Mouse (Mus musculus) liver, embryonic 14.5 days (tissue): Measurements from ENCODE around the gene Mief2. TPM values are rescaled to one million over a fixed set of nuclear protein-coding genes. Genes with fewer than 3 reads are reported as not detected.
A peak's percentile ranks its signal among the peaks of the same experiment; 100 is the strongest.

Experiments used
- ATAC-seq: fragments of 200-750 bp; cut with Nextera tagmentation; 2 replicates; pipeline ENCODE4 v1.8.0; 2017; ENCODE audit warnings: moderate number of reproducible peaks, mild to moderate bottlenecking, moderate library complexity; ENCODE audit not compliant: insufficient read depth
- DNase-seq, 3 experiments: peaks; one replicate each; pipeline ENCODE4 v3.0.0-alpha.2; 2012 to 2013; ENCODE audit warnings: low read depth in 3 of 3, low spot score in 3 of 3
- H3K27ac ChIP-seq: fragments of 300-500 bp; sonication (generic); 2 replicates; pipeline ENCODE4 v1.5.1; 2014; ENCODE audit warnings: moderate library complexity, mild to moderate bottlenecking, control low read depth, inconsistent platforms
- H3K27me3 ChIP-seq: fragments of 300-500 bp; sonication (generic); 2 replicates; pipeline ENCODE4 v1.6.1; 2014; ENCODE audit warnings: mild to moderate bottlenecking, low read length, moderate library complexity; ENCODE audit not compliant: control insufficient read depth, insufficient read depth
- H3K36me3 ChIP-seq: fragments of 300-500 bp; sonication (generic); replicated peaks from 2 replicates; pipeline ENCODE4 v1.6.1; 2014; ENCODE audit warnings: low read depth; ENCODE audit not compliant: control insufficient read depth, insufficient read depth
- H3K4me1 ChIP-seq, 2 experiments: fragments of 200-500 bp in 1 of 2; fragments of 300-500 bp in 1 of 2; sonication (generic) in 1 of 2; replicated peaks; 2 replicates each; pipeline ENCODE4 v1.6.1; 2012 to 2014; ENCODE audit warnings: antibody characterized with exemption in 1 of 2, inconsistent platforms in 1 of 2, low read length in 1 of 2; ENCODE audit not compliant: control insufficient read depth in 2 of 2, insufficient read depth in 2 of 2
- H3K4me2 ChIP-seq: fragments of 300-500 bp; sonication (generic); 2 replicates; pipeline ENCODE4 v1.6.1; 2014; ENCODE audit warnings: low read depth, mild to moderate bottlenecking, control low read depth, moderate library complexity
- H3K4me3 ChIP-seq, 2 experiments: fragments of 200-500 bp in 1 of 2; fragments of 300-500 bp in 1 of 2; sonication (generic) in 1 of 2; 2 replicates each; pipeline ENCODE4 v1.5.1; 2012 to 2014; ENCODE audit warnings: low read depth in 2 of 2, low read length in 2 of 2, mild to moderate bottlenecking in 2 of 2, control low read depth in 1 of 2, inconsistent platforms in 1 of 2, moderate library complexity in 1 of 2; ENCODE audit not compliant: insufficient read depth in 1 of 2
- H3K9ac ChIP-seq: fragments of 300-500 bp; sonication (generic); replicated peaks from 2 replicates; pipeline ENCODE4 v1.6.1; 2014; ENCODE audit warnings: mild to moderate bottlenecking, control low read depth, moderate library complexity
- H3K9me3 ChIP-seq: fragments of 300-500 bp; sonication (generic); 2 replicates; pipeline ENCODE4 v1.6.1; 2016; ENCODE audit warnings: low read length, mixed read lengths; ENCODE audit not compliant: control insufficient read depth
- CTCF ChIP-seq: IDR thresholded peaks from 2 replicates; pipeline ENCODE4 v1.5.1; 2016; ENCODE audit warnings: antibody characterized with exemption, low read depth, control low read depth
- EP300 ChIP-seq: IDR thresholded peaks from 2 replicates; pipeline ENCODE4 v1.6.1; 2016; ENCODE audit warnings: antibody characterized with exemption, low read depth
- WGBS: fragments of 180-500 bp; shearing (Covaris S2); extraction: QIAGEN DNeasy Blood & Tissue Kit; methylation state at CpG from one replicate; pipeline ENCODE4 v1.1.7; 2014; ENCODE audit not compliant: insufficient replicate concordance; 5-methylcytosine and 5-hydroxymethylcytosine counted together
- polyA plus RNA-seq, 2 experiments: library from polyadenylated mRNA; depleted of rRNA in 1 of 2; stranded (reverse) in 1 of 2; unstranded in 1 of 2; fragments of >200 nt; fragmentation: Nextera tagmentation in 1 of 2; extraction: Ambion mirVana in 1 of 2; gene quantifications; 2 replicates each; pipeline versions ENCODE4 v1.2.1 to v1.2.3; 2012 to 2014

Gene Mief2
- polyA plus RNA-seq, 2 experiments, result 1.8 TPM

GRCm38 (mm10) chr11:60740321-60740720, 12.1 kb downstream of the Mief2 start:
- H3K9ac ChIP-seq, result no peak overlapping the region
- no peak overlapping the region for H3K4me3 ChIP-seq
- H3K27me3 ChIP-seq, result no peaks in the 10 kb centered on the region
- no peak overlapping the region for H3K27ac ChIP-seq
- ATAC-seq (no peak), DNase-seq (no peak)
- no peaks in the 10 kb centered on the region for H3K9me3 ChIP-seq
- WGBS, result 81% methylated on average over 3 of the region's 3 CpGs
- no peak overlapping the region for H3K4me2 ChIP-seq
- TF ChIP-seq EP300 (no peak), CTCF (no peak)
- peaks cover 4 to 9% of the 10 kb centered on the region in 2 experiments; a peak in 3 of 4 replicates for H3K4me1 ChIP-seq
- H3K36me3 ChIP-seq, result peaks cover 6% of the 10 kb centered on the region; the same call in 1 of the 2 replicates

- H3K9ac ChIP-seq, result no peak overlapping the region
- no peaks in the 10 kb centered on the region for H3K27me3 ChIP-seq
- TF ChIP-seq CTCF (no peak), EP300 (no peak)
- no peak overlapping the region for H3K27ac ChIP-seq
- no peaks in the 10 kb centered on the region for H3K4me1 ChIP-seq
- no peak for DNase-seq
- ATAC-seq, result no peak
- no peak overlapping the region for H3K4me3 ChIP-seq
- H3K4me2 ChIP-seq, result no peak overlapping the region
- H3K36me3 ChIP-seq, result peaks cover 21% of the 10 kb centered on the region
- no peaks in the 10 kb centered on the region for H3K9me3 ChIP-seq
- WGBS, result 80% methylated on average over 7 of the region's 7 CpGs
These were observed 27.4 kb downstream of the Mief2 start for GRCm38 (mm10) chr11:60755570-60755969.

GRCm38 (mm10) chr11:60761681-60762080, 33.5 kb downstream of the Mief2 start:
- Histone ChIP-seq H3K36me3 (peaks cover 11% of the 10 kb centered on the region), H3K27ac (no peak overlapping the region), H3K9ac (no peak overlapping the region), H3K4me3 (no peak overlapping the region), H3K4me1 (no peaks in the 10 kb centered on the region), H3K4me2 (no peak overlapping the region), H3K27me3 (no peaks in the 10 kb centered on the region), H3K9me3 (no peaks in the 10 kb centered on the region)
- no peak for TF ChIP-seq EP300
- no peak for TF ChIP-seq CTCF
- WGBS, result 64% methylated on average over 3 of the region's 3 CpGs
- no peak for DNase-seq
- no peak for ATAC-seq

GRCm38 (mm10) chr11:60766969-60767368, 38.8 kb downstream of the Mief2 start:
- 28% methylated on average over 4 of the region's 4 CpGs for WGBS
- Histone ChIP-seq H3K27ac (no peak overlapping the region), H3K4me2 (no peak overlapping the region), H3K4me1 (no peaks in the 10 kb centered on the region), H3K9ac (no peak overlapping the region), H3K9me3 (no peaks in the 10 kb centered on the region), H3K27me3 (no peaks in the 10 kb centered on the region), H3K4me3 (no peak overlapping the region), H3K36me3 (no peaks in the 10 kb centered on the region)
- TF ChIP-seq EP300 (no peak), CTCF (peak; percentile 12; the same call in 1 of the 2 replicates)
- ATAC-seq (no peak), DNase-seq (no peak)

- no peak for TF ChIP-seq EP300
- TF ChIP-seq CTCF, result no peak
- Histone ChIP-seq H3K36me3 (no peaks in the 10 kb centered on the region), H3K27me3 (no peaks in the 10 kb centered on the region), H3K4me3 (no peak overlapping the region), H3K27ac (no peak overlapping the region), H3K9me3 (no peaks in the 10 kb centered on the region), H3K4me1 (peaks cover under 1 to 1% of the 10 kb centered on the region in 2 experiments; a peak in 2 of 4 replicates), H3K9ac (no peak overlapping the region), H3K4me2 (no peak overlapping the region)
- DNase-seq (no peak), ATAC-seq (no peak)
- WGBS, result 48% methylated on average over 2 of the region's 2 CpGs
These were observed 41.1 kb downstream of the Mief2 start for GRCm38 (mm10) chr11:60769322-60769721.
